Mouse (Mus musculus) liver, postnatal 0 days (tissue): ENCODE measurements around the gene Ankle2.

ENCODE experiments used
- CTCF ChIP-seq: sonication (generic); IDR thresholded peaks from 2 replicates; pipeline ENCODE4 v1.5.1; 2016; ENCODE audit warnings: antibody characterized with exemption, low read depth
- EP300 ChIP-seq: IDR thresholded peaks from 2 replicates; pipeline ENCODE4 v1.6.1; 2016; ENCODE audit warnings: antibody characterized with exemption, low read depth, mild to moderate bottlenecking

DNA sequence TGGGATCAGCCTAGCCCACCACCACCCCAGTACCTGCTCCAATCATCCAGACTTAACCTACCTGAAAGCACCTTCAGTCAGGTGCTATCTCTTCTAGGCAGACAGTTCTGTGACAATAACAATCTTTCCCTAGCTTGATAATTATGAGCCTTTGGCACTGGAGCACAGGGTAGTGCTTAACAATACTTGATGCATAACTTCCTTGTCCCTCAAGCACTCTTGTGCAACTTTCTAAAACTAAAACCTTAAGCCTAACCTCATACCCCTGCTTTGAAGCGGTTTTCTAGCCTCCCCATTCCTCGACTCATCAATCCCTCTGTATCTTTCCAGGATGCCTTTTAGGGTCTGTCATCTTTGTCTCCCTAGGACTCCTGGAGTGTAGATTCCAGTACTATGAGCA lies 44.0 kb downstream of the Ankle2 start:
- TF ChIP-seq CTCF (no peak), EP300 (no peak)
